Mouse (Mus musculus) urinary bladder, adult 18-20 months (tissue): ENCODE measurements around the gene Lrp10.
A peak's percentile ranks its signal among the peaks of the same experiment; 100 is the strongest.

Experiments
- DNase-seq, 2 experiments: peaks; one replicate each; pipeline ENCODE4 v3.0.0; 2022; ENCODE audit warnings: low spot score in 2 of 2, mixed read lengths in 2 of 2

The Lrp10 gene

GRCm38 (mm10) chr14:54463959-54464292 lies at the start of gene Lrp10:
Lrp10 (plus strand) TSS chr14:54464137.
- peak; percentile 82 to 88 for DNase-seq

GRCm38 (mm10) chr14:54415241-54416020 lies 48.5 kb upstream of the Lrp10 start:
- DNase-seq: no peak

GRCm38 (mm10) chr14:54416229-54416775 lies 47.6 kb upstream of the Lrp10 start:
- DNase-seq: no peak

- no peak for DNase-seq
These were observed 47.1 kb upstream of the Lrp10 start for GRCm38 (mm10) chr14:54416830-54417229.

GRCm38 (mm10) chr14:54417623-54418081 lies 46.3 kb upstream of the Lrp10 start, which contains the start of gene Slc7a7:
Slc7a7 (minus strand) TSS chr14:54417780.
- DNase-seq: no peak

GRCm38 (mm10) chr14:54421014-54421413 lies 42.9 kb upstream of the Lrp10 start:
- DNase-seq: no peak

- DNase-seq: no peak
These were observed 40.5 kb upstream of the Lrp10 start for GRCm38 (mm10) chr14:54423406-54423805.

GRCm38 (mm10) chr14:54424634-54425033 lies 39.3 kb upstream of the Lrp10 start:
- no peak for DNase-seq

- DNase-seq: no peak
These were observed 38.4 kb upstream of the Lrp10 start for GRCm38 (mm10) chr14:54425540-54425939.

GRCm38 (mm10) chr14:54426003-54426688 lies 37.8 kb upstream of the Lrp10 start:
- no peak for DNase-seq

- DNase-seq: peak; percentile 85 to 90
These were observed 37.1 kb upstream of the Lrp10 start, which contains the start of gene Mrpl52 for GRCm38 (mm10) chr14:54426689-54427398. Mrpl52 (plus strand) TSS chr14:54426909.

- no peak for DNase-seq
These were observed 36.2 kb upstream of the Lrp10 start for GRCm38 (mm10) chr14:54427696-54428095.

- DNase-seq: no peak
These were observed 35.5 kb upstream of the Lrp10 start for GRCm38 (mm10) chr14:54428421-54428820.

GRCm38 (mm10) chr14:54429332-54430093 lies 34.4 kb upstream of the Lrp10 start:
- no peak for DNase-seq

GRCm38 (mm10) chr14:54430406-54431145 lies 33.4 kb upstream of the Lrp10 start:
- no peak for DNase-seq

GRCm38 (mm10) chr14:54431334-54432077 lies 32.4 kb upstream of the Lrp10 start, which contains the start of gene Mmp14:
Mmp14 (plus strand) TSS chr14:54431612.
- DNase-seq: peak; percentile 59 to 81

- DNase-seq: peak in 1 of 2 experiments; percentile 60
These were observed 31.7 kb upstream of the Lrp10 start for GRCm38 (mm10) chr14:54432078-54432836.

GRCm38 (mm10) chr14:54432837-54433830 lies 30.8 kb upstream of the Lrp10 start:
- DNase-seq: no peak
